Mouse (Mus musculus): ENCODE measurements around the gene Tspear. TPM values are rescaled to one million over a fixed set of nuclear protein-coding genes. Genes with fewer than 3 reads are reported as not detected.
"Not testable (repeated sequence)": the region's sequence is repeated elsewhere in the genome, so short reads cannot be mapped to it uniquely, and the experiment has no call there.

The Tspear gene
- total RNA-seq (2015; ENCODE audit: low replicate concordance) (not detected in 2 replicates), total RNA-seq (2017; ENCODE audit: low replicate concordance) (not detected in 2 replicates)

- ATAC-seq (replicated peaks; ENCODE audit: low FRiP score, poor library complexity, severe bottlenecking): no peak
Observed at GRCm38 (mm10) chr10:77685895-77686664, at the start of gene Tspear. Tspear (plus strand) TSS chr10:77686569.

GRCm38 (mm10) chr10:77638956-77639355 lies 47.4 kb upstream of the Tspear start:
- no peak for ATAC-seq (replicated peaks; ENCODE audit: low FRiP score, poor library complexity, severe bottlenecking)

GRCm38 (mm10) chr10:77643160-77643559 lies 43.2 kb upstream of the Tspear start:
- ATAC-seq (replicated peaks; ENCODE audit: low FRiP score, poor library complexity, severe bottlenecking): no peak

- no peak for ATAC-seq (replicated peaks; ENCODE audit: low FRiP score, poor library complexity, severe bottlenecking)
Observed at GRCm38 (mm10) chr10:77645571-77645970, 40.8 kb upstream of the Tspear start.

GRCm38 (mm10) chr10:77647461-77647860 lies 38.9 kb upstream of the Tspear start:
- ATAC-seq (replicated peaks; ENCODE audit: low FRiP score, poor library complexity, severe bottlenecking): no peak

- no peak for ATAC-seq (replicated peaks; ENCODE audit: low FRiP score, poor library complexity, severe bottlenecking)
Observed at GRCm38 (mm10) chr10:77647901-77648300, 38.5 kb upstream of the Tspear start.

GRCm38 (mm10) chr10:77652046-77652445 lies 34.3 kb upstream of the Tspear start:
- ATAC-seq (replicated peaks; ENCODE audit: low FRiP score, poor library complexity, severe bottlenecking): no peak

- no peak for ATAC-seq (replicated peaks; ENCODE audit: low FRiP score, poor library complexity, severe bottlenecking)
Observed at GRCm38 (mm10) chr10:77658286-77658994, 27.9 kb upstream of the Tspear start.

- ATAC-seq (replicated peaks; ENCODE audit: low FRiP score, poor library complexity, severe bottlenecking): no peak
Observed at GRCm38 (mm10) chr10:77663949-77664665, 22.3 kb upstream of the Tspear start.

GRCm38 (mm10) chr10:77666342-77666741 lies 20.0 kb upstream of the Tspear start:
- no peak for ATAC-seq (replicated peaks; ENCODE audit: low FRiP score, poor library complexity, severe bottlenecking)

- no peak for ATAC-seq (replicated peaks; ENCODE audit: low FRiP score, poor library complexity, severe bottlenecking)
Observed at GRCm38 (mm10) chr10:77667402-77667801, 19.0 kb upstream of the Tspear start.

GRCm38 (mm10) chr10:77670710-77671109 lies 15.7 kb upstream of the Tspear start:
- no peak for ATAC-seq (replicated peaks; ENCODE audit: low FRiP score, poor library complexity, severe bottlenecking)

GRCm38 (mm10) chr10:77671519-77671918 lies 14.8 kb upstream of the Tspear start:
- ATAC-seq (replicated peaks; ENCODE audit: low FRiP score, poor library complexity, severe bottlenecking): no peak

GRCm38 (mm10) chr10:77673765-77674164 lies 12.6 kb upstream of the Tspear start:
- ATAC-seq (replicated peaks; ENCODE audit: low FRiP score, poor library complexity, severe bottlenecking): no peak

GRCm38 (mm10) chr10:77677562-77677961 lies 8.8 kb upstream of the Tspear start:
- no peak for ATAC-seq (replicated peaks; ENCODE audit: low FRiP score, poor library complexity, severe bottlenecking)

GRCm38 (mm10) chr10:77682994-77683393 lies 3.4 kb upstream of the Tspear start:
- no peak for ATAC-seq (replicated peaks; ENCODE audit: low FRiP score, poor library complexity, severe bottlenecking)

GRCm38 (mm10) chr10:77684181-77684580 lies 2.2 kb upstream of the Tspear start:
- ATAC-seq (replicated peaks; ENCODE audit: low FRiP score, poor library complexity, severe bottlenecking): no peak

GRCm38 (mm10) chr10:77687021-77687420 lies 652 bp downstream of the Tspear start:
- no peak for ATAC-seq (replicated peaks; ENCODE audit: low FRiP score, poor library complexity, severe bottlenecking)

GRCm38 (mm10) chr10:77690356-77690807 lies 4.0 kb downstream of the Tspear start, which contains the start of gene Gm19402:
Gm19402 (minus strand) TSS chr10:77690757.
- ATAC-seq (replicated peaks; ENCODE audit: low FRiP score, poor library complexity, severe bottlenecking): not testable (repeated sequence)

GRCm38 (mm10) chr10:77697133-77697532 lies 10.8 kb downstream of the Tspear start, which contains the start of gene Gm9508:
Gm9508 (minus strand) TSS chr10:77697233.
- ATAC-seq (replicated peaks; ENCODE audit: low FRiP score, poor library complexity, severe bottlenecking): no peak
